In genomic region chr6:87487657-87488426, GRCm38 (mm10) we compare ENCODE assay signal across 12 mouse cellular contexts. TPM values are rescaled to one million over a fixed set of nuclear protein-coding genes. Genes with fewer than 3 reads are reported as not detected.
DNase-seq lines count a peak whose midpoint lies in the region; ATAC-seq and TF ChIP-seq lines count a peak whose summit lies in the region.
"Had no signal": no experiment of that assay in that cellular context is flagged by ENCODE, and none has a peak within 500 bp of the region (broad histone marks: within the 10 kb centered on the region; RNA-seq: fewer than 3 reads in every experiment).

No protein-coding gene starts in this region.

- H3K4me3 ChIP-seq in left cerebral cortex, adult 2 months: no peak overlapping the region
- no peak overlapping the region for H3K4me3 ChIP-seq in stomach, postnatal 0 days (ENCODE audit: low read depth, low read length)
- H3K4me3 ChIP-seq: lung, embryonic 15.5 days had no signal

- peak; percentile 5 for TF ChIP-seq CTCF in left cerebral cortex, adult 2 months (IDR thresholded peaks at IDR 0.05)
- peak; percentile 44 for TF ChIP-seq CTCF in stomach, postnatal 0 days (IDR thresholded peaks at IDR 0.05; ENCODE audit: low read depth)

- no peaks in the 10 kb centered on the region for H3K4me1 ChIP-seq in stomach, postnatal 0 days (replicated peaks; ENCODE audit: control insufficient read depth, insufficient read depth)

- no peaks in the 10 kb centered on the region for H3K36me3 ChIP-seq in stomach, postnatal 0 days (ENCODE audit: control insufficient read depth, insufficient read depth, low read length)
- H3K36me3 ChIP-seq: lung, embryonic 15.5 days had no signal

- no peak for TF ChIP-seq EP300 in stomach, postnatal 0 days (optimal IDR thresholded peaks at IDR 0.05)

- H3K4me2 ChIP-seq in stomach, postnatal 0 days (replicated peaks; ENCODE audit: low read depth): no peak overlapping the region
- H3K4me2 ChIP-seq: hindbrain, embryonic 14.5 days; lung, embryonic 15.5 days had no signal

- H3K9ac ChIP-seq in stomach, postnatal 0 days (ENCODE audit: low read length): no peak overlapping the region
- H3K9ac ChIP-seq: hindbrain, embryonic 14.5 days; lung, embryonic 15.5 days had no signal

- WGBS in stomach, postnatal 0 days: 64% methylated on average over 6 of the region's 6 CpGs

- no peaks in the 10 kb centered on the region for H3K9me3 ChIP-seq in stomach, postnatal 0 days (ENCODE audit: control insufficient read depth, low read length)
- H3K9me3 ChIP-seq: lung, embryonic 15.5 days had no signal

- H3K27me3 ChIP-seq in stomach, postnatal 0 days (ENCODE audit: control insufficient read depth, insufficient read depth, low read length): no peaks in the 10 kb centered on the region
- H3K27me3 ChIP-seq: lung, embryonic 15.5 days had no signal

- no peak for ATAC-seq in stomach, postnatal 0 days (ENCODE audit: low FRiP score, low TSS enrichment)
- ATAC-seq: activated CD4-positive, CD25-positive, alpha-beta regulatory T cell, adult 4 months had no signal

- intact Hi-C loops in left cerebral cortex, adult 2 months (cut with DNase I): no loop called here
- intact Hi-C loops in left cerebral cortex, postnatal 36 days (cut with DNase I): no loop called here
- intact Hi-C loops in heart, postnatal 14 days (cut with DNase I): no loop called here

- H3K27ac ChIP-seq in left cerebral cortex, adult 2 months: no peak overlapping the region
- no peak overlapping the region for H3K27ac ChIP-seq in stomach, postnatal 0 days (replicated peaks)
- H3K27ac ChIP-seq: hindbrain, embryonic 14.5 days; lung, embryonic 15.5 days had no signal

- DNase-seq in left cerebral cortex, adult 2 months (ENCODE audit: extremely low spot score in 1 of 2, low spot score in 2 of 2): no peak
- no peak for DNase-seq in left cerebral cortex, postnatal 36 days (ENCODE audit: low spot score in 2 of 2)
- DNase-seq in R1 (ENCODE audit: low read depth, low spot score): peak; percentile 60
- DNase-seq in kidney, postnatal 4 days: peak; percentile 31 to 46
- DNase-seq in stomach, postnatal 0 days (ENCODE audit: low spot score): no peak
- no peak for DNase-seq in right cerebral cortex, postnatal 10 days (ENCODE audit: low spot score in 2 of 2)
- DNase-seq in spleen, adult 12 weeks (ENCODE audit: low spot score): no peak
- no peak for DNase-seq in heart, postnatal 14 days
- DNase-seq: cerebellum, postnatal 10 days had no signal

RNA-seq across cellular contexts. Expression of gene Arhgap25, which starts 45.2 kb away (rescaled TPM):
- total RNA-seq in left cerebral cortex, adult 2 months (2021): 1 to 10 TPM; 8.5 to 9.6 TPM
- total RNA-seq in left cerebral cortex, postnatal 36 days (2021): 10 to 100 TPM in 1 of 2 experiments, 1 to 10 TPM in 1; 7.9 to 10.7 TPM
- 3.6 and 3.7 TPM in 2 replicates for polyA plus RNA-seq in stomach, postnatal 0 days (2015; fragmentation: Nextera tagmentation; extraction: Ambion mirVana)
- 1 to 10 TPM; 5.1 to 5.8 TPM for total RNA-seq in heart, postnatal 14 days (2021)

RNA-seq across cellular contexts. Expression of gene Bmp10, which starts 59.0 kb away (rescaled TPM):
- total RNA-seq in left cerebral cortex, adult 2 months (2021): not detected
- total RNA-seq in left cerebral cortex, postnatal 36 days (2021): not detected
- polyA plus RNA-seq in stomach, postnatal 0 days (2015; fragmentation: Nextera tagmentation; extraction: Ambion mirVana): not detected in 2 replicates
- 10 to 100 TPM; 20.6 to 49.0 TPM for total RNA-seq in heart, postnatal 14 days (2021)
- polyA plus RNA-seq: activated CD4-positive, CD25-positive, alpha-beta regulatory T cell, adult 4 months; hindbrain, embryonic 14.5 days had no signal

Comparison
In these comparisons a context has a peak if more than half of its experiments do, and no peak if none do; other contexts are left out.
1. DNase-seq: peak in R1 (single experiment) and kidney, postnatal 4 days (2 of 2); none in left cerebral cortex, adult 2 months (0 of 2), left cerebral cortex, postnatal 36 days (0 of 2), stomach, postnatal 0 days (single experiment), right cerebral cortex, postnatal 10 days (0 of 2), spleen, adult 12 weeks (single experiment) and heart, postnatal 14 days (0 of 2).
2. RNA of gene Bmp10, which starts 59.0 kb away (total RNA-seq): 20.6 to 49.0 TPM in heart, postnatal 14 days; not detected in left cerebral cortex, postnatal 36 days and not detected in left cerebral cortex, adult 2 months; every median in the first group is over 10 times any median in the second.